Mouse (Mus musculus) forebrain, embryonic 12.5 days (tissue): Measurements from ENCODE around the gene Ints14. TPM values are rescaled to one million over a fixed set of nuclear protein-coding genes. Genes with fewer than 3 reads are reported as not detected.
"Not testable (repeated sequence)": the region's sequence is repeated elsewhere in the genome, so short reads cannot be mapped to it uniquely, and the experiment has no call there.

Experiments used
- ATAC-seq: fragments of 200-750 bp; cut with Nextera tagmentation; 2 replicates; pipeline ENCODE4 v1.8.0; 2017; ENCODE audit warnings: moderate TSS enrichment; ENCODE audit not compliant: low FRiP score
- H3K27ac ChIP-seq: fragments of 300-500 bp; sonication (generic); 2 replicates; pipeline ENCODE4 v1.5.1; 2016; ENCODE audit warnings: mild to moderate bottlenecking
- H3K27me3 ChIP-seq: fragments of 300-500 bp; sonication (generic); 2 replicates; pipeline ENCODE4 v1.6.1; 2016; ENCODE audit warnings: mild to moderate bottlenecking
- H3K36me3 ChIP-seq: fragments of 300-500 bp; sonication (generic); replicated peaks from 2 replicates; pipeline ENCODE4 v1.6.1; 2016; ENCODE audit warnings: mild to moderate bottlenecking
- H3K4me1 ChIP-seq: fragments of 300-500 bp; sonication (generic); 2 replicates; pipeline ENCODE4 v1.6.1; 2016
- H3K4me2 ChIP-seq: fragments of 300-500 bp; sonication (generic); 2 replicates; pipeline ENCODE4 v1.6.1; 2016; ENCODE audit warnings: mild to moderate bottlenecking, moderate library complexity
- H3K4me3 ChIP-seq: fragments of 300-500 bp; sonication (generic); replicated peaks from 2 replicates; pipeline ENCODE4 v1.5.1; 2016; ENCODE audit warnings: mild to moderate bottlenecking
- H3K9ac ChIP-seq: fragments of 300-500 bp; sonication (generic); 2 replicates; pipeline ENCODE4 v1.6.1; 2016; ENCODE audit warnings: mild to moderate bottlenecking
- H3K9me3 ChIP-seq: fragments of 300-500 bp; sonication (generic); 2 replicates; pipeline ENCODE4 v1.6.1; 2016
- WGBS: fragments of 180-500 bp; shearing (Covaris S2); methylation state at CpG from one replicate; pipeline ENCODE4 v1.1.7; 2016; 5-methylcytosine and 5-hydroxymethylcytosine counted together
- polyA plus RNA-seq: library from polyadenylated mRNA; unstranded; fragments of >200 nt; fragmentation: Nextera tagmentation; extraction: Ambion mirVana; gene quantifications from 2 replicates; pipeline ENCODE4 v1.2.1, GENCODE M21; 2016

Ints14 gene
- polyA plus RNA-seq, 1 experiment from 2014 or later: 60.9 TPM

- Histone ChIP-seq H3K27ac (no peak overlapping the region), H3K9ac (no peak overlapping the region), H3K4me1 (peaks cover 18% of the 10 kb centered on the region), H3K27me3 (peaks cover 16% of the 10 kb centered on the region), H3K36me3 (no peaks in the 10 kb centered on the region; the same call in 1 of the 2 replicates), H3K9me3 (0 out of 2 replicates have a peak, but pooled peaks cover 5% of the 10 kb centered on the region), H3K4me2 (no peak overlapping the region), H3K4me3 (no peak overlapping the region)
- WGBS: 90% methylated on average over 3 of the region's 3 CpGs
- ATAC-seq: no peak
Measured at GRCm38 (mm10) chr9:64957276-64957675, 3.4 kb upstream of the Ints14 start.

- Histone ChIP-seq H3K27me3 (no peaks in the 10 kb centered on the region), H3K4me1 (peaks cover 18% of the 10 kb centered on the region), H3K9me3 (no peaks in the 10 kb centered on the region), H3K36me3 (peaks cover 27% of the 10 kb centered on the region), H3K27ac (peak overlapping the region; percentile 80), H3K9ac (peak overlapping the region; percentile 91), H3K4me2 (peak overlapping the region; percentile 73), H3K4me3 (peak overlapping the region; percentile 77)
- ATAC-seq: no peak
- WGBS: 0% methylated on average over 16 of the region's 17 CpGs
Measured at GRCm38 (mm10) chr9:64960978-64961320, 244 bp downstream of the Ints14 start.

- ATAC-seq: no peak
- Histone ChIP-seq H3K4me1 (no peaks in the 10 kb centered on the region), H3K27ac (no peak overlapping the region), H3K4me3 (no peak overlapping the region), H3K4me2 (no peak overlapping the region), H3K27me3 (no peaks in the 10 kb centered on the region), H3K9ac (no peak overlapping the region), H3K36me3 (peaks cover 96% of the 10 kb centered on the region), H3K9me3 (no peaks in the 10 kb centered on the region)
- 87% methylated on average over 3 of the region's 3 CpGs for WGBS
Measured at GRCm38 (mm10) chr9:64980548-64980947, 19.8 kb downstream of the Ints14 start.

- no peaks in the 10 kb centered on the region for H3K9me3 ChIP-seq
- H3K36me3 ChIP-seq: peaks cover 97% of the 10 kb centered on the region
- no peaks in the 10 kb centered on the region for H3K4me1 ChIP-seq
- no peak overlapping the region for H3K9ac ChIP-seq
- WGBS: 67% methylated on average over 1 of the region's 1 CpGs
- no peaks in the 10 kb centered on the region for H3K27me3 ChIP-seq
- H3K4me3 ChIP-seq: no peak overlapping the region
- no peak overlapping the region for H3K4me2 ChIP-seq
- no peak overlapping the region for H3K27ac ChIP-seq
- no peak for ATAC-seq
Measured at GRCm38 (mm10) chr9:64981904-64982303, 21.2 kb downstream of the Ints14 start.

GRCm38 (mm10) chr9:64985037-64985794, 24.5 kb downstream of the Ints14 start:
- no peak overlapping the region for H3K27ac ChIP-seq
- H3K36me3 ChIP-seq: peaks cover 96% of the 10 kb centered on the region
- H3K4me1 ChIP-seq: no peaks in the 10 kb centered on the region
- H3K4me2 ChIP-seq: no peak overlapping the region
- H3K4me3 ChIP-seq: no peak overlapping the region
- H3K9me3 ChIP-seq: no peaks in the 10 kb centered on the region
- no peak overlapping the region for H3K9ac ChIP-seq
- WGBS: 90% methylated on average over 8 of the region's 8 CpGs
- no peaks in the 10 kb centered on the region for H3K27me3 ChIP-seq
- no peak for ATAC-seq

GRCm38 (mm10) chr9:64985807-64986206, 25.1 kb downstream of the Ints14 start:
- H3K9me3 ChIP-seq: no peaks in the 10 kb centered on the region
- no peak overlapping the region for H3K4me3 ChIP-seq
- no peaks in the 10 kb centered on the region for H3K4me1 ChIP-seq
- no peak overlapping the region for H3K9ac ChIP-seq
- H3K4me2 ChIP-seq: no peak overlapping the region
- peaks cover 96% of the 10 kb centered on the region for H3K36me3 ChIP-seq
- 91% methylated on average over 9 of the region's 9 CpGs for WGBS
- H3K27ac ChIP-seq: no peak overlapping the region
- no peak for ATAC-seq
- H3K27me3 ChIP-seq: no peaks in the 10 kb centered on the region

GRCm38 (mm10) chr9:64987651-64988050, 26.9 kb downstream of the Ints14 start:
- 97% methylated on average over 2 of the region's 2 CpGs for WGBS
- H3K4me1 ChIP-seq: no peaks in the 10 kb centered on the region

GRCm38 (mm10) chr9:64988443-64988842, 27.7 kb downstream of the Ints14 start:
- 93% methylated on average over 6 of the region's 6 CpGs for WGBS
- H3K27ac ChIP-seq: no peak overlapping the region
- H3K4me3 ChIP-seq: no peak overlapping the region
- no peaks in the 10 kb centered on the region for H3K4me1 ChIP-seq
- ATAC-seq: no peak
- H3K4me2 ChIP-seq: no peak overlapping the region
- no peaks in the 10 kb centered on the region for H3K27me3 ChIP-seq
- peaks cover 91% of the 10 kb centered on the region for H3K36me3 ChIP-seq
- H3K9me3 ChIP-seq: no peaks in the 10 kb centered on the region
- no peak overlapping the region for H3K9ac ChIP-seq

More at GRCm38 (mm10) chr9:64987651-64988050, 26.9 kb downstream of the Ints14 start:
- H3K9ac ChIP-seq: no peak overlapping the region
- H3K9me3 ChIP-seq: no peaks in the 10 kb centered on the region
- no peak overlapping the region for H3K4me2 ChIP-seq
- H3K36me3 ChIP-seq: peaks cover 94% of the 10 kb centered on the region
- H3K4me3 ChIP-seq: no peak overlapping the region
- ATAC-seq: no peak
- H3K27me3 ChIP-seq: no peaks in the 10 kb centered on the region
- H3K27ac ChIP-seq: no peak overlapping the region

- Histone ChIP-seq H3K4me2 (no peak overlapping the region), H3K27me3 (no peaks in the 10 kb centered on the region), H3K27ac (no peak overlapping the region), H3K4me1 (no peaks in the 10 kb centered on the region), H3K9me3 (no peaks in the 10 kb centered on the region), H3K4me3 (no peak overlapping the region), H3K36me3 (peaks cover 89% of the 10 kb centered on the region), H3K9ac (no peak overlapping the region)
- WGBS: 90% methylated on average over 7 of the region's 7 CpGs
- ATAC-seq: no peak
Measured at GRCm38 (mm10) chr9:64990291-64990690, 29.6 kb downstream of the Ints14 start.

GRCm38 (mm10) chr9:64995464-64995863, 34.8 kb downstream of the Ints14 start:
- H3K27me3 ChIP-seq, H3K27ac ChIP-seq, H3K4me3 ChIP-seq, H3K9me3 ChIP-seq, H3K4me2 ChIP-seq, H3K9ac ChIP-seq, ATAC-seq, H3K4me1 ChIP-seq: not testable (repeated sequence)
- peaks cover 82% of the 10 kb centered on the region for H3K36me3 ChIP-seq
- WGBS: 91% methylated on average over 1 of the region's 1 CpGs

GRCm38 (mm10) chr9:65001481-65001880, 40.8 kb downstream of the Ints14 start:
- peaks cover 75% of the 10 kb centered on the region for H3K36me3 ChIP-seq
- H3K27ac ChIP-seq: no peak overlapping the region
- H3K27me3 ChIP-seq: no peaks in the 10 kb centered on the region
- H3K9me3 ChIP-seq: no peaks in the 10 kb centered on the region
- H3K4me3 ChIP-seq: no peak overlapping the region
- ATAC-seq: no peak
- H3K4me1 ChIP-seq: no peaks in the 10 kb centered on the region
- H3K9ac ChIP-seq: no peak overlapping the region
- no peak overlapping the region for H3K4me2 ChIP-seq
- 63% methylated on average over 4 of the region's 4 CpGs for WGBS

GRCm38 (mm10) chr9:65005737-65006136, 45.0 kb downstream of the Ints14 start:
- Histone ChIP-seq H3K9me3 (no peaks in the 10 kb centered on the region), H3K4me1 (no peaks in the 10 kb centered on the region), H3K27me3 (no peaks in the 10 kb centered on the region), H3K4me3 (no peak overlapping the region), H3K27ac (no peak overlapping the region), H3K36me3 (peaks cover 58% of the 10 kb centered on the region), H3K4me2 (no peak overlapping the region), H3K9ac (no peak overlapping the region)
- no peak for ATAC-seq
- 97% methylated on average over 8 of the region's 8 CpGs for WGBS

- H3K27ac ChIP-seq: no peak overlapping the region
- H3K9ac ChIP-seq: no peak overlapping the region
- H3K4me2 ChIP-seq: no peak overlapping the region
- WGBS: 88% methylated on average over 8 of the region's 8 CpGs
- H3K36me3 ChIP-seq: peaks cover 26% of the 10 kb centered on the region
- no peaks in the 10 kb centered on the region for H3K27me3 ChIP-seq
- ATAC-seq: no peak
- no peaks in the 10 kb centered on the region for H3K9me3 ChIP-seq
- H3K4me3 ChIP-seq: no peak overlapping the region
- peaks cover 4% of the 10 kb centered on the region for H3K4me1 ChIP-seq
Measured at GRCm38 (mm10) chr9:65010632-65011031, 49.9 kb downstream of the Ints14 start.
